Mouse (Mus musculus): ENCODE measurements at regions not wholly inside any gene's neighbourhood (a gene's known extent, or its start where the extent isn't known, plus 50 kb on each side); places are given as distances from the start of the nearest gene placed in this dataset.

- no peak for DNase-seq (ENCODE audit: extremely low read depth, insufficient read length, low spot score)
These were observed 454.3 kb upstream of the Cdh4 start for GRCm38 (mm10) chr2:178987935-178988334.

GRCm38 (mm10) chr2:178989291-178989690 is 452.9 kb upstream of the Cdh4 start:
- no peak for DNase-seq (ENCODE audit: extremely low read depth, insufficient read length, low spot score)

GRCm38 (mm10) chr2:178989784-178990183 is 452.4 kb upstream of the Cdh4 start:
- DNase-seq (ENCODE audit: extremely low read depth, insufficient read length, low spot score): no peak

- no peak for DNase-seq (ENCODE audit: extremely low read depth, insufficient read length, low spot score)
These were observed 451.3 kb upstream of the Cdh4 start for GRCm38 (mm10) chr2:178990959-178991358.

- DNase-seq (ENCODE audit: extremely low read depth, insufficient read length, low spot score): no peak
These were observed 449.7 kb upstream of the Cdh4 start for GRCm38 (mm10) chr2:178992334-178993116.

GRCm38 (mm10) chr2:178997921-178998320 is 444.3 kb upstream of the Cdh4 start:
- no peak for DNase-seq (ENCODE audit: extremely low read depth, insufficient read length, low spot score)

GRCm38 (mm10) chr2:179000448-179001081 is 441.7 kb upstream of the Cdh4 start:
- no peak for DNase-seq (ENCODE audit: extremely low read depth, insufficient read length, low spot score)

- no peak for DNase-seq (ENCODE audit: extremely low read depth, insufficient read length, low spot score)
These were observed 434.5 kb upstream of the Cdh4 start for GRCm38 (mm10) chr2:179007766-179008165.

GRCm38 (mm10) chr2:179013891-179014593 is 428.2 kb upstream of the Cdh4 start:
- DNase-seq (ENCODE audit: extremely low read depth, insufficient read length, low spot score): no peak

- DNase-seq (ENCODE audit: extremely low read depth, insufficient read length, low spot score): no peak
These were observed 419.5 kb upstream of the Cdh4 start for GRCm38 (mm10) chr2:179022675-179023194.

GRCm38 (mm10) chr2:179024225-179024624 is 418.0 kb upstream of the Cdh4 start:
- no peak for DNase-seq (ENCODE audit: extremely low read depth, insufficient read length, low spot score)

- DNase-seq (ENCODE audit: extremely low read depth, insufficient read length, low spot score): no peak
These were observed 409.1 kb upstream of the Cdh4 start for GRCm38 (mm10) chr2:179033171-179033570.

GRCm38 (mm10) chr2:179035446-179035845 is 406.8 kb upstream of the Cdh4 start:
- DNase-seq (ENCODE audit: extremely low read depth, insufficient read length, low spot score): no peak

GRCm38 (mm10) chr2:179039697-179040096 is 402.5 kb upstream of the Cdh4 start:
- DNase-seq (ENCODE audit: extremely low read depth, insufficient read length, low spot score): no peak

GRCm38 (mm10) chr2:179043671-179044070 is 398.6 kb upstream of the Cdh4 start:
- DNase-seq (ENCODE audit: extremely low read depth, insufficient read length, low spot score): no peak

GRCm38 (mm10) chr2:179045361-179045760 is 396.9 kb upstream of the Cdh4 start:
- no peak for DNase-seq (ENCODE audit: extremely low read depth, insufficient read length, low spot score)

- no peak for DNase-seq (ENCODE audit: extremely low read depth, insufficient read length, low spot score)
These were observed 387.8 kb upstream of the Cdh4 start for GRCm38 (mm10) chr2:179054441-179054840.

GRCm38 (mm10) chr2:179064616-179065015 is 377.6 kb upstream of the Cdh4 start:
- DNase-seq (ENCODE audit: extremely low read depth, insufficient read length, low spot score): no peak

GRCm38 (mm10) chr2:179069520-179069919 is 372.7 kb upstream of the Cdh4 start:
- DNase-seq (ENCODE audit: extremely low read depth, insufficient read length, low spot score): no peak

GRCm38 (mm10) chr2:179070346-179070745 is 371.9 kb upstream of the Cdh4 start:
- no peak for DNase-seq (ENCODE audit: extremely low read depth, insufficient read length, low spot score)
